Mouse (Mus musculus) midbrain, embryonic 13.5 days (tissue): ENCODE measurements around the gene Edem1. TPM values are rescaled to one million over a fixed set of nuclear protein-coding genes. Genes with fewer than 3 reads are reported as not detected.

Source experiments
- ATAC-seq: fragments of 200-750 bp; cut with Nextera tagmentation; 2 replicates; pipeline ENCODE4 v1.8.0; 2017; ENCODE audit warnings: mild to moderate bottlenecking, moderate TSS enrichment, moderate library complexity
- H3K27ac ChIP-seq: fragments of 300-500 bp; sonication (generic); 2 replicates; pipeline ENCODE4 v1.5.1; 2015; ENCODE audit warnings: inconsistent platforms, mild to moderate bottlenecking, moderate library complexity
- H3K27me3 ChIP-seq: fragments of 300-500 bp; sonication (generic); 2 replicates; pipeline ENCODE4 v1.6.1; 2015; ENCODE audit warnings: mild to moderate bottlenecking, inconsistent platforms
- H3K36me3 ChIP-seq: fragments of 300-500 bp; sonication (generic); 2 replicates; pipeline ENCODE4 v1.6.1; 2015; ENCODE audit warnings: mild to moderate bottlenecking, inconsistent platforms
- H3K4me1 ChIP-seq: fragments of 300-500 bp; sonication (generic); replicated peaks from 2 replicates; pipeline ENCODE4 v1.6.1; 2015; ENCODE audit warnings: inconsistent platforms
- H3K4me2 ChIP-seq: fragments of 300-500 bp; sonication (generic); replicated peaks from 2 replicates; pipeline ENCODE4 v1.6.1; 2015; ENCODE audit warnings: moderate library complexity, mild to moderate bottlenecking, inconsistent platforms
- H3K4me3 ChIP-seq: fragments of 300-500 bp; sonication (generic); replicated peaks from 2 replicates; pipeline ENCODE4 v1.5.1; 2015; ENCODE audit warnings: mild to moderate bottlenecking, inconsistent platforms
- H3K9ac ChIP-seq: fragments of 300-500 bp; sonication (generic); replicated peaks from 2 replicates; pipeline ENCODE4 v1.6.1; 2015; ENCODE audit warnings: mild to moderate bottlenecking, inconsistent platforms
- H3K9me3 ChIP-seq: fragments of 300-500 bp; sonication (generic); 2 replicates; pipeline ENCODE4 v1.6.1; 2016; ENCODE audit warnings: mild to moderate bottlenecking, inconsistent platforms
- WGBS: fragments of 180-500 bp; shearing (Covaris S2); methylation state at CpG from one replicate; pipeline ENCODE4 v1.1.7; 2015; 5-methylcytosine and 5-hydroxymethylcytosine counted together
- polyA plus RNA-seq: library from polyadenylated mRNA; unstranded; fragments of >200 nt; fragmentation: Nextera tagmentation; extraction: Ambion mirVana; gene quantifications from 2 replicates; pipeline ENCODE4 v1.2.1, GENCODE M21; 2015

The Edem1 gene
- polyA plus RNA-seq, 1 experiment from 2014 or later, result 6.6 TPM

DNA sequence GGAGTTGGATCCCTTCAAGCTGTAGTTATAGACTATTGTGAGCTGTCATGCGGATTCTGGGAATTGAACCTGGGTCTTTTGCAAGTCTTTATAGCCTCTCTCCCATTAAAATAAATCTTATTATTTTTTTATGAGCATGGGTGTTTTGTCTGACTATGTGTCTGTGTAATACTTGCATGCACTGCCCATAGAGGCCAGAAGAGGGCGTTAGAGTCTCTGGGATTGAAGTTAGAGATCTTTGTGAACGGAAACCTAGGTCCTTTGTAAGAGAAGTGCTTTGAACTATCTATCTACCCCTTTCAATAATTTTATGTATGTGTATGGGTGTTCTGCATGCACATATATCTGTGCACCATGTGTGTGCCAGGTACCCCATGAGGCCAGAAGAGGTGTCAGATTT lies 21.0 kb upstream of the Edem1 start:
- Histone ChIP-seq H3K4me2 (no peak overlapping the region), H3K27me3 (no peaks in the 10 kb centered on the region), H3K4me3 (no peak overlapping the region), H3K9ac (no peak overlapping the region), H3K36me3 (no peaks in the 10 kb centered on the region), H3K27ac (no peak overlapping the region), H3K9me3 (no peaks in the 10 kb centered on the region), H3K4me1 (peaks cover 6% of the 10 kb centered on the region; the same call in 1 of the 2 replicates)
- WGBS, result 73% methylated on average over 3 of the region's 3 CpGs
- no peak for ATAC-seq

GRCm38 (mm10) chr6:108808786-108809185 lies 19.7 kb upstream of the Edem1 start:
- H3K4me3 ChIP-seq, result no peak overlapping the region
- no peak for ATAC-seq
- H3K27ac ChIP-seq, result no peak overlapping the region

DNA sequence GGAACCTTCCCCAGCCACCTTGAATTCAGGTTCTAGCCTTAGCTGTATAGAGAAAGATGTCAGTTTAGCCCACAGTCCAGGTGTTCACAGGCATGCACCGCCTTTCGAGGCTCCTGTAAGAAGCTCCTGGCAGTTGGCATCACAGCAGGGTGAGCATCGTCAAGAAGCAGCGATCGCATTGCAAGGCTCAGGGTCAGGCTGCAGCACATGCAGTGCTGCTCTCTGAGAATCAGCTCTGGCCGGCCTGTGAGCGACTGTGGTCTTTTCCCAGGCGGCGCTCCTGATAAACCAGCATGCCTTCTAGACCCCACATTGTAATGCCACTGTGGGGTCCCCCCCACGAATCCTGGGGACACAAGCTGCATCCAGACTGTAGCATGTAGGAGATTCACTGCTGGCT lies 18.2 kb upstream of the Edem1 start:
- Histone ChIP-seq H3K27me3 (no peaks in the 10 kb centered on the region), H3K27ac (no peak overlapping the region), H3K4me3 (no peak overlapping the region), H3K4me1 (no peaks in the 10 kb centered on the region), H3K4me2 (no peak overlapping the region), H3K9me3 (no peaks in the 10 kb centered on the region), H3K9ac (no peak overlapping the region), H3K36me3 (peaks cover 6% of the 10 kb centered on the region)
- no peak for ATAC-seq
- 63% methylated on average over 10 of the region's 10 CpGs for WGBS

More at GRCm38 (mm10) chr6:108808786-108809185, 19.7 kb upstream of the Edem1 start:
- Histone ChIP-seq H3K4me1 (0 out of 2 replicates have a peak, but pooled peaks cover 6% of the 10 kb centered on the region), H3K36me3 (no peaks in the 10 kb centered on the region), H3K27me3 (no peaks in the 10 kb centered on the region), H3K9me3 (no peaks in the 10 kb centered on the region), H3K9ac (no peak overlapping the region), H3K4me2 (no peak overlapping the region)
- WGBS, result 90% methylated on average over 1 of the region's 1 CpGs

DNA sequence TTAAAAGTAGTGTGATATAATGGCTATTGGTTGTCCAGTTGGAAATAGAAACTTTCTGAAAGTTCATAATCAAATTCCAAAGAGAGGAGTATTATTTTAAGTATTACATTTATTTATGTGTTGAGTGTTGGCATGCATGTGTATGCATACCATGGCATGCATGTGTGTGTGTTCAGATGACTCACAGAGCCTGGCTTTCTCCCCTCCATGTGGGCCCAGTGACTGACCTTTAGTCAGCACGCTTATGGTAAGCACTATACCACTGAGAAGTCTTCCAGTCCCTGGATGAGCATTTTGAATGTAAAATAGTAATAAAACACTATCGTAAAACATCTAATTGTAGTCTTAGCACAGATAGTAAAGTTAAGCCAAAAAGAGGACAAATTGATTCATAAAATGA lies 16.3 kb upstream of the Edem1 start:
- no peak overlapping the region for H3K4me2 ChIP-seq
- H3K4me3 ChIP-seq, result no peak overlapping the region
- ATAC-seq, result no peak
- no peak overlapping the region for H3K9ac ChIP-seq
- H3K36me3 ChIP-seq, result peaks cover 14% of the 10 kb centered on the region
- 91% methylated on average over 2 of the region's 2 CpGs for WGBS
- H3K9me3 ChIP-seq, result no peaks in the 10 kb centered on the region
- H3K27ac ChIP-seq, result no peak overlapping the region
- no peaks in the 10 kb centered on the region for H3K4me1 ChIP-seq
- H3K27me3 ChIP-seq, result no peaks in the 10 kb centered on the region

- H3K4me2 ChIP-seq, result no peak overlapping the region
- H3K27me3 ChIP-seq, result no peaks in the 10 kb centered on the region
- no peak overlapping the region for H3K4me3 ChIP-seq
- no peak for ATAC-seq
- H3K27ac ChIP-seq, result no peak overlapping the region
- H3K9me3 ChIP-seq, result no peaks in the 10 kb centered on the region
- 77% methylated on average over 4 of the region's 4 CpGs for WGBS
- no peaks in the 10 kb centered on the region for H3K4me1 ChIP-seq
- H3K36me3 ChIP-seq, result peaks cover 54% of the 10 kb centered on the region
- H3K9ac ChIP-seq, result no peak overlapping the region
Observed at GRCm38 (mm10) chr6:108817510-108817909, 10.9 kb upstream of the Edem1 start.

GRCm38 (mm10) chr6:108824816-108825545 lies 3.5 kb upstream of the Edem1 start:
- Histone ChIP-seq H3K9me3 (no peaks in the 10 kb centered on the region), H3K4me3 (no peak overlapping the region), H3K4me2 (no peak overlapping the region), H3K9ac (no peak overlapping the region), H3K36me3 (peaks cover 33% of the 10 kb centered on the region), H3K4me1 (peaks cover 9% of the 10 kb centered on the region), H3K27me3 (no peaks in the 10 kb centered on the region), H3K27ac (no peak overlapping the region)
- 91% methylated on average over 7 of the region's 7 CpGs for WGBS
- no peak for ATAC-seq

DNA sequence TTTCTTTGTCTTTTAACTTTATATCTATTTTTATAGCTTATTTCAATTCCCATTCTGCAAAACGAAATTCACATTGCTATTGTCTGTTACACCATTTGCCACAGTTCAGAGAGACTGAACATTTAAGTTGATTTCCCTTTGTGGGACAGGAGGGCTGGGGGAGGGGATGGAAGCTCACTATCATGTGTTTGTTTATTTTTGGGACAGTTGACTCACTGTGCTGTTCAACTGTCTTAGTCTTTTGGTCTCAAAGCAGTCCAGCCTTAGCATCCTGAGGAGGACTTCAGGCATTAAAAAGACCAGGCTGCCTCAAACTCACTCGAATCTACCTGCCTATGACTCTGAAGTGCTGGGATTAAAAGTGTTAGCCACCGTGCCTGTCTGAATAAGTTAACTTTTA lies 2.4 kb upstream of the Edem1 start:
- ATAC-seq, result no peak
- Histone ChIP-seq H3K27me3 (no peaks in the 10 kb centered on the region), H3K9ac (no peak overlapping the region), H3K4me3 (no peak overlapping the region), H3K4me2 (no peak overlapping the region), H3K27ac (no peak overlapping the region), H3K36me3 (peaks cover 23% of the 10 kb centered on the region), H3K9me3 (no peaks in the 10 kb centered on the region), H3K4me1 (peaks cover 12% of the 10 kb centered on the region)
- 77% methylated on average over 3 of the region's 3 CpGs for WGBS

- Histone ChIP-seq H3K9ac (no peak overlapping the region), H3K4me1 (peaks cover 20% of the 10 kb centered on the region), H3K27me3 (no peaks in the 10 kb centered on the region), H3K27ac (no peak overlapping the region), H3K36me3 (peaks cover 12% of the 10 kb centered on the region), H3K9me3 (no peaks in the 10 kb centered on the region), H3K4me3 (no peak overlapping the region; the same call in 1 of the 2 replicates), H3K4me2 (peak overlapping the region; percentile 82; the same call in 1 of the 2 replicates)
- no peak for ATAC-seq
- 16% methylated on average over 5 of the region's 5 CpGs for WGBS
Observed at GRCm38 (mm10) chr6:108827336-108827920, 1.0 kb upstream of the Edem1 start.

- H3K4me1 ChIP-seq, result peaks cover 20% of the 10 kb centered on the region
- peak overlapping the region; percentile 66 for H3K27ac ChIP-seq
- peak; percentile 78 for ATAC-seq
- H3K36me3 ChIP-seq, result no peaks in the 10 kb centered on the region
- peak overlapping the region; percentile 82 for H3K4me2 ChIP-seq
- H3K9me3 ChIP-seq, result no peaks in the 10 kb centered on the region
- H3K4me3 ChIP-seq, result peak overlapping the region; percentile 89
- under 1% methylated on average over 55 of the region's 56 CpGs for WGBS
- peak overlapping the region; percentile 88 for H3K9ac ChIP-seq
- no peaks in the 10 kb centered on the region for H3K27me3 ChIP-seq
Observed at GRCm38 (mm10) chr6:108828872-108829271, 431 bp downstream of the Edem1 start.

GRCm38 (mm10) chr6:108829386-108830370 lies 1.2 kb downstream of the Edem1 start:
- ATAC-seq, result no peak
- 30% methylated on average over 22 of the region's 22 CpGs for WGBS

GRCm38 (mm10) chr6:108832170-108832569 lies 3.7 kb downstream of the Edem1 start:
- Histone ChIP-seq H3K4me1 (peaks cover 20% of the 10 kb centered on the region), H3K9me3 (no peaks in the 10 kb centered on the region), H3K9ac (no peak overlapping the region), H3K4me2 (no peak overlapping the region), H3K27ac (no peak overlapping the region), H3K27me3 (no peaks in the 10 kb centered on the region), H3K36me3 (0 out of 2 replicates have a peak, but pooled peaks cover 2% of the 10 kb centered on the region), H3K4me3 (no peak overlapping the region)
- 88% methylated on average over 1 of the region's 1 CpGs for WGBS
- ATAC-seq, result no peak

More at GRCm38 (mm10) chr6:108829386-108830370, 1.2 kb downstream of the Edem1 start:
- peak overlapping the region; percentile 88 for H3K9ac ChIP-seq
- no peaks in the 10 kb centered on the region for H3K36me3 ChIP-seq
- H3K4me1 ChIP-seq, result peaks cover 20% of the 10 kb centered on the region
- peak overlapping the region; percentile 89 for H3K4me3 ChIP-seq
- H3K27ac ChIP-seq, result no peak overlapping the region
- H3K9me3 ChIP-seq, result no peaks in the 10 kb centered on the region
- H3K27me3 ChIP-seq, result no peaks in the 10 kb centered on the region
- peak overlapping the region; percentile 82 for H3K4me2 ChIP-seq

DNA sequence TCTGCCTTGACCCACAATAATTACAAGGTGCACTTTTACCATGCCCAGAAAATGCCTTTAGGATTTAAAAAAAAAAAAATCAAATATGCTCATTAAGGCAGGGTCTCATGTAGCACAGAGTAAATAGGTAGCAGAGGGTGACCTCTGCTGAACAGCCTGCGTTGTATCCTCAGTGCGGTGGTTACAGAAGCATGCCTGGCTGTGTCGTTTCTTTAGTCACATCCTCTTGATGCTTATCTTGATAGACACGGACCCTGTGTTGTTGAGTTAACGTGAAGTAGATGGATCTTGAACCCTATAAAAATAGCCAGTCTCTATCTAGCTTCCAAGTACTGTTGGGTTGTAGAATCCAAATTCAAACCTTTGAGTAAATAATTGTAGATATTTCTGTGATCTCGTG lies 4.5 kb downstream of the Edem1 start:
- H3K27me3 ChIP-seq, result no peaks in the 10 kb centered on the region
- 90% methylated on average over 6 of the region's 6 CpGs for WGBS
- peaks cover 20% of the 10 kb centered on the region for H3K4me1 ChIP-seq
- no peak overlapping the region for H3K9ac ChIP-seq
- H3K36me3 ChIP-seq, result peaks cover 10% of the 10 kb centered on the region
- no peak overlapping the region for H3K4me3 ChIP-seq
- ATAC-seq, result no peak
- H3K4me2 ChIP-seq, result no peak overlapping the region
- H3K9me3 ChIP-seq, result no peaks in the 10 kb centered on the region
- no peak overlapping the region for H3K27ac ChIP-seq
